Mouse (Mus musculus): Measurements from ENCODE around the gene Fat4.

Gene Fat4

DNA sequence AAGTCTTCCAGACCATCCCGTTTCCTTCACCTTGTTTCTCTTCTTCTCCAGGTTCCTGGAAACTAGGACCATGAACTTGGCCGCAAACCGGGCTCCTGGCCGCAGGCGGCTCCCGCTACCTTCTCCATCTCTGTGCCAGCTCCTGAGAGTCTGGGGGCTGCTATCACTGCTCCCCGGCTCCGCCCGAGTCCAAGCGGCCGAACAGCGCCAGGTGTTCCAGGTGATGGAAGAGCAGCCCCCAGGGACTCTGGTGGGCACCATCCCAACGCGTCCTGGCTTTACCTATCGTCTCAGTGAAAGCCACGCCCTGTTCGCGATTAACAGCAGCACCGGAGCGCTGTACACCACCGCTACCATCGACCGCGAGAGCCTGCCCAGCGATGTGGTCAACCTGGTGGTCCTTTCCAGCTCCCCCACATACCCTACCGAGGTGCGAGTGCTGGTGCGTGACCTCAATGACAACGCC is at the start of gene Fat4:
Fat4 (plus strand) TSS at position 51 of the 466 bp plus-strand sequence.
- DNase-seq (ENCODE audit: low read depth, low spot score), result no peak

DNA sequence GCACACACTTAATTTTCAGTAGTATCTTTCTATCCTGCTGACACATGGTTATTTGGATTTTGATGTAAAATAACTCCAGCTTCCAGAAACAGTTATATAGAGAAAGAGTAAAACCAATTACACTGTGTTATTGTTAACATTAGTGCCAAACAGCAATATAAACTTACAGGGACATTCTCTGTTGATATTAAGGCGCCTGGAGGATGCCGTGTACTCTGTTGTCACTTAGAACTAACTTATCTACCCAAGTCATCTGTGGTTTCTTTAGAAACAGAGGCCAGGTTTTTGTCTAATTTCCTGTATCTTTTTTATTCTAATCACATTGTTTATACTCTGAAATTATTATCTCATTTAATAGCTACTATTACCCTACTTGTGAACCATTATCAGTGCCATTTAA is 47.3 kb upstream of the Fat4 start:
- DNase-seq (ENCODE audit: low read depth, low spot score), result no peak

DNA sequence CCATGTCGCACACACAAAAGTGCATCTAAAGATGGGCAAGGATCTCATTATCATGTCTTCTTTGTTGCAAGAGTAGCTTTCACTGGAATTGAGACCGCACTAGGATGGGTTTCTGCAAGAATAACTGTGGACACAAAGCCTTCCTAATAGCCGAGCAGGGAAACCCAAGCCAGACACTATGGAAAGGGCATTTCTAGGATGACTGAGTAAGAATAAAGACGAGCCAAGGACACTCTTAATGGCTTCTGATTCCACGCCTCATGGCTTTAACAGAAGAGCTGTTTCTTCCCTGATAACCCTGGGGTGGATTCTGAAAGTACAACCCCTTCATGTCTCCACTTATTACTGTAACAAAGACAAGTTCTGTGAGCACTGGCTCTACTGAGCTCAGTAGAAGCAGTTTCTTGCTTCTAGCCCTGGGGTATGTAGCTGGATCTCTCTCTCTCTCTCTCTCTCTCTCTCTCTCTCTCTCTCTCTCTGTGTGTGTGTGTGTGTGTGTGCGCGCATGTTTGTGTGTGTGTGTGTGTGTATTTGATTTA is 43.7 kb upstream of the Fat4 start:
- DNase-seq (ENCODE audit: low read depth, low spot score), result no peak

DNA sequence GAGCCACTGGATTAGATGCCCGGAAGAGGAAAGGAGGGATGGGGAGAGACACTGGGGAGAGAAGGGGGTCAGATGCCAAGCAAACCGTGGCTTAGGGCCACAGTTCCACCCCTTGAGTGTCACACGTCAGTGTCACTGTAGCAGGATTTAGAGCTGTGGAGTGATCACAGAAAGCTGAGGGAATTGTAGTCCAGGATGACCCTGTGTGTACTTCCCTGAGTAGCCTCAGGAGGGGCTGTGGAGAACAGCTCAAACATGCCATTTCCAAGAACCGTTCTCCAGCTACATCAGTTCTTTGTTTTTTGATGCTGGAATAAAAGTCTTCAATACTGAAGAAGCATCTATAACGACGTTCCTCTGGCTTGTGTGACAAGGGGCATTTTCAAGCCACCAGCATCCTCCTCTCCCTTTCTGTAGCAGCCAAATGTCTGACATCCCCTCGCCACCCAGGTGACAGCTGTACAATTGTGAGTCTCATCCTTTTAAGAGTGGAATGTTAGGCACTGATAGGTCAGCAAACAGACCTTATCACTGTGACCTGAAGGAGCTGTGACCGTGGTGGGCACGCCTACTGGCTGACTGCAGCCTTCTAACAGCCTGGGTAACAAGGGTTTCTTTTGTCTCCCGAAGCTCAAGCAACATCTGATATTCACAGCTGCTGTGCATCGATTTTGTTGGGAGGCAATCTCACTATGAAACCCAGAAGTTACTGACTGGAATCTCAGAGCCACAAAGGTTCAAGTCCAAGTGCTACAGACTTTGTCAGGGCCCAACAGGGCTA is 39.9 kb upstream of the Fat4 start:
- no peak for DNase-seq (ENCODE audit: low read depth, low spot score)

DNA sequence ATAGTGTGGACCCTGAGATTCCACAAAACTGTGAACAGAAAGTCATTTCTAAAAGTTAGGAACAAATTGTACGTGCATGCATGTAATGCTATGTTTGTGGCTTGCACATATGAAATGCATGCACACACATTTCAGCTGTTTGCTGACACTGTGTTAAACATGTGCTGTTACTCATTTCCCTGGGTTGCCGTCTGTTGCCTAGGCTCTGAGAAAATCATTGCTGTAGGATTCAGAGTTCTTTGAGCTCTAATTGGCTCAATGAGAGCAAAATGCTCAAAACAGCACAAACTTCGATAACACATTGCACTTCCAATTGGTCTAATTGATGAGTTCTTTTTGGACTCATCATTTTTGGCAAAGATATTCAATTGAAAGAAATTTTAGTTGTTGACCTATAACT is 37.7 kb upstream of the Fat4 start:
- DNase-seq (ENCODE audit: low read depth, low spot score), result no peak

DNA sequence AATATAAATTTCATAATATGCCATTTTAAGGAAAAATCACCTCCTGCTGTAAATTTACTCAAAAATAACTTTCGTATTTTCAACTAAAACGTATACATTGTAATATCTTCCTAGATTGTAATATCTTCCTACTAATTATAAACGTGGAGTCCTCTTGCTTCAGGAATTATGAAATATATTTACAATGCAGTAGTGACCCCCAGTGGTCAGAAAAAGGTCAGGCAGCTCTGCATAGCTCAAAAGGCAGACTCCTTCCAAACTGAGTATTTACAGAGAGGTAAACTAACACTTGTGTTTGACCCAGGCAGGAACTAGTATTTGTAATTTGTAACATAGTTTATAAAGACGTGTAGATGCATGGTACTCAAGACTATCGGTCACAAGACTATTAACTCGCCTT is 37.2 kb upstream of the Fat4 start:
- DNase-seq (ENCODE audit: low read depth, low spot score), result no peak

DNA sequence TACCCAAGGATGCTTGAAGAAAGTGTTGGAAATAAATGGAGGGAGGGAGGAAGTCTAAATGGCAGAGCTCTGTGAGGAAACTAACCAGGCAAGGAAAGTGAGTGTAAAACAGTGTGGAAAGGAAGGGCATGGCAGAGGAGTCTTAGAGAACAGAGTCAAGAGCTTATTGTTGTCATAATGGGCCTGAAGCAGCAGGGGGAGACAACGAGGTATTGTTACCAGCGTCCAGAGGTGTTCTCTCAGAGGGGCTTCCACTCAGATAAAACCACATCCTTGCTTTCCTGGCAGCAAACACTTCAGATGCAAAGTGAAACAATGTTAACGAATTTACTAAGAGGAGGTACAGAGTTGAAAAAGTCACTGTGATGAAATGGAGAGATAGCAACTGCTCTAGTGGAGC is 33.1 kb upstream of the Fat4 start:
- no peak for DNase-seq (ENCODE audit: low read depth, low spot score)

DNA sequence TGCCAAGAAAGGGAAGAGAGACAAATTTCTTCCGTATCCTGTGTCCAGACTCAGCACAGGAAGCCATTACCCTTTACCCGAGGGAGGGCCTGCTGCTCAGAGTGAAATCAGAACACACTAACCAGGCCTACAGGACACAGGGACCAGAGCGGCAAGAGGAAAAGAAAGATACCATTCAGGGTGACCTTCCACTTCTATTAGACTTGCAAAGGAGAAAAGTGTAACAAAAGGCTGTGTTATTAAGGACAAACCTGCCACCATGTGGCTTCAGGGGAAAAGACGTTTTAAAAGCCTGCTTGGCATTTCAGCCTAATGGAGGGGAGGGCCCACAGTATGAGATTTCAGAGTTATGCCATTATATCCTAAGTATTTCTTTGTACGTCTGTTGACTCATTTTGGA is 26.1 kb upstream of the Fat4 start:
- DNase-seq (ENCODE audit: low read depth, low spot score), result no peak

DNA sequence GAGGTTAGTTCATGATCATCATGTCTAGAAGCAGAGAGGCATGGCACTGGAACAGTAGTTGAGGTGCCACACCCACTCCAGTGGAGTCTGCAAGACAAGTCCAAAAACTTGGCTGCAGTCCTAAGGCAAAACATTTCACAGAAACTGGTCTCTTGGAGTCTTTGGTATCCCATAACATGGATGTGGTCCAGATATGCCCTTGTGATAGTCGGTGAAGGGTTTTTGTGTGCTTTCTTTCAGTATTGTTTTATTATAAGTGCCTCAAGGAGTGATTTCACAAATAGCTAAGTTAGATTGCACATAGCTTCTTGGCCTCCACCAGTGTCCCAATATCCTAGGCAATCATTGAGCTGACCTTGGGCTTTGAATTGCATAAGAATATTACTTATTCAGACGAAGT is 15.4 kb upstream of the Fat4 start:
- no peak for DNase-seq (ENCODE audit: low read depth, low spot score)

DNA sequence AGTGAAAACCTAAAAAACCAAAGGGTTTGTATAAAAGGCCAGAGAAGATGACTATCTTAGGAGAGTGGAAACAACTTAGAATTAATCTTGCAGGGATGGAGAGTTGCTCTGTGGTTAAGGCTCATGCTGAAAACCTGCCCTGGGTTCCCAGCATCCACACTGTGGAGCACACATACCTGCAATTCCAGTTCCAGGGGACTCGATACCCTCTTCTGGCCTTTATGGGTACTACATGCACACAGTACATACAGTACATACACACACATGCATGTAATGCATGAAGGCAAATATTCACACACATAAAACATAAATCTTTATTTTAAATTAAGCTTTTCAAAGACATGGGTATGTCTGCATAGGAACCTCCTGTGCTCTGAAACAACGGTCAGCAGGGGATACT is 10.9 kb upstream of the Fat4 start:
- no peak for DNase-seq (ENCODE audit: low read depth, low spot score)

DNA sequence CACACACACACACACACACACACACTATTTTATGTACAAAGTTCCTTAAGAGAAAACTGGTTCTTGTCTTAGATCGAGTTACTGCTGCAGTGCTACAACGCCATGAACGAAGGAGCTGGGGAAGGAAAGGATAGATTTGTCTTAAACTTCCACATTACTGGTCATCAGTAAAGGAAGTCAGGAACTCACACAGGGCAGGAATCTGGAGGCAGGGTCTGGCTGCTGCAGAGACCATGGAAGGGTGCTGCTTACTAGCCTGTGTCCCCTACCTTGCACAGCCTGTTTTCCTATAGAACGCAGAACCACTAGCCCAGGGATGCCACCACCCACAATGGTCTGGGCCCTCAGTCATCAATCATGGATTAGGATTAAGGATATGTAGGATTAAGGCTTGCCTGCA is 10.0 kb upstream of the Fat4 start:
- no peak for DNase-seq (ENCODE audit: low read depth, low spot score)

DNA sequence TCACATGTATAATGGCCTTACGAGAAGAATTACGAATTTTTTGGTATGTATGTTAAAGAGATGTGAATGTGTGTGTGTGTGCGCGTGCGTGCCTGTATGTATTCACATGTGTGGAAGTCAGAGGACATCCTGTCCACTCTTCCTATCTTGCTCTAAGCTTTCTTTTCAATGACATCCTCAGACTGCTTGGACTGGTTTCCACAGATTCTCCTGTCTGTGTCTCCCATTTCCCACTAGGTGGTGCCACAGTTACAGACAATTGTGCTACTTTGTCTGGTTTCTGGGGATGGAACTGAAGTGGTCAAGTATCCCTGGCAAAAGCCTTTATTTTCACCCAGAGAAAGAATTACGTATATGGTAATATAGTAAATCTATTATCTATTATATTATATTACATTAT is 4.0 kb upstream of the Fat4 start:
- DNase-seq (ENCODE audit: low read depth, low spot score), result no peak

DNA sequence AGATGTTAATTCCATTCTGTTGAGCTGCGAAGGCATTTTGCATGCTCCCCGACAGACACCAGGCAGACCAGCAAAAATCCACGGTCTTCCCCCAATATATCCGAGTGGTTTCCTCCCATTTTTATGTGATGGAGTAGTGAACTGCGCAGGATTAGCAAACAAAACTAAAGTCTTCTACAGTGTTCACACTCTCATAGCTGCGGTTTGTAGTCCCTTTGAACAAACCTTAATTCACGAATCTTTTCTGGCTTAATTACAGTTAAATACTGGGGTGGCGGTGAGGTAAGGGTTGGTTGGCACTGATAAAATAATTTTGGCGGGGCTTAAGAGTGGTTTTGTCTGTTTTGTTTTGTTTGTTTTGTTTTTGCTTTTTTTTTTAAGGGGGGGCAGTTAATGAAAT is 3.1 kb upstream of the Fat4 start:
- no peak for DNase-seq (ENCODE audit: low read depth, low spot score)

DNA sequence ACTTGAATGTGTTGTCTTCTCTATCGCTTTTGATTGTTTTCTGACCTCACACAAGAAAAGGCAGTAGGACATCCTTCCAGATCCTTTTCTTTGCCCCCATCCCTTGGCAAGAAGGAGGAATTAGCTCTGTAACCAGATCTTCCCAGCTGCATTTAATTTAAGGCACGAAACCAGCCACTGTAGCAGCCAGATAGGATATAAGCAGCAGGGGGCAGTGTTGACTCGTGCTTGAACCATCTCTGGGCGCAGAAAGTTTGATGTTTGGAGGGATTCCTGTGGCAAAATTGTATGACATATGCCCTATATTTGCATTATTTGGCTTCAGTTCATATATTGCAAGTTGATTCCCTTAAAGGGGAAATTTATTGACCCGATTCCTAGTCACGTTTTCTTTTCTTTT is 2.5 kb upstream of the Fat4 start:
- DNase-seq (ENCODE audit: low read depth, low spot score), result no peak

DNA sequence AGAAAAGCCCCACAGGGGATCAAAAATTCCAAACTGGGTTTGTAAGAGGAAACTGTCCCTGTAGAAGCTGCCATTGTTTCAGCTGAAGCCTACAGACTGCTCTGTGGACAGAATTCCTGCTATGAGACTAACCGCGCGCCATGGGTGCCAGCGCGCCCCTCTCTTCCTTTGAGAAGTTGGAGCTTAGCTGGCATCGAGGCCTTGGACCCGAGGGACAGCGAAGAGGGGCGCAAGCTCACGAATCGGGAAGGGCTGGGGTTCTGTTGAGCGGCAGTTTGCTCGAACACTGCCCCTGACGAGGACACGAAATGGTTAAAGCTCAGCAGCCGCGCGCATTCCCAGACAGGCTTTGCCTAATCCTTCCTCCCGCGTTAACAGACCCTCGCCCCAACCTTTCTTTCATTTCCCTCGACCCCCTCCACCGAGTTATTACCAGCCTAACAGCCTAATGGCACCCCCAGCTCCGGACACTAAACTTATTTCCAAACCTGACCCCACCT is 1.8 kb upstream of the Fat4 start:
- DNase-seq (ENCODE audit: low read depth, low spot score), result no peak

DNA sequence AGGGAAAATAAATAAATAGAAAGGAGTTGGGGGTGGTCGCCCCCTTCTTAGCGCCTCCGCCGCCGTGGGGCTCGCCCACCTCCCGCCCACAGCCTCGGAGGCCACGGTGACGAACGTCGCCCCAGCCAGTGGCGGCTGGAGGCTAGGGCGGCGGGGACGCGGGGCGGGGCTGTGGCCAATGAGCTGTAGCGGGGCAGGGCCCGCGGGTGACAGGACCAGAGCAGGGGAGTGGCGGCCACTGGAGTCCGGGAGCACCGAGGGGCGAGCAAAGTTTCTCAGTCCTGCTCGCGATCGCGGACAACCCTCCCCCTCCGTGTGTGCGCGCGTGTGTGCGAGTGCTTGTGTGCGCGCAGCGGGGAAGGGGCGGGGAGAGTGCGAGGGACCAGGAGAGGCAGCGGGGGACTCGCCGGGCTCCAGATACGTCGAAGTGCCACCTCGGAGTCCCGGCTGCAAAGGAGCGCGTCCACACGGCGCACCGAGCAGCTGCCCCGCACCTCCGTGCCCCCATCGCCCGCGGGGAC is 1.2 kb upstream of the Fat4 start:
- no peak for DNase-seq (ENCODE audit: low read depth, low spot score)

DNA sequence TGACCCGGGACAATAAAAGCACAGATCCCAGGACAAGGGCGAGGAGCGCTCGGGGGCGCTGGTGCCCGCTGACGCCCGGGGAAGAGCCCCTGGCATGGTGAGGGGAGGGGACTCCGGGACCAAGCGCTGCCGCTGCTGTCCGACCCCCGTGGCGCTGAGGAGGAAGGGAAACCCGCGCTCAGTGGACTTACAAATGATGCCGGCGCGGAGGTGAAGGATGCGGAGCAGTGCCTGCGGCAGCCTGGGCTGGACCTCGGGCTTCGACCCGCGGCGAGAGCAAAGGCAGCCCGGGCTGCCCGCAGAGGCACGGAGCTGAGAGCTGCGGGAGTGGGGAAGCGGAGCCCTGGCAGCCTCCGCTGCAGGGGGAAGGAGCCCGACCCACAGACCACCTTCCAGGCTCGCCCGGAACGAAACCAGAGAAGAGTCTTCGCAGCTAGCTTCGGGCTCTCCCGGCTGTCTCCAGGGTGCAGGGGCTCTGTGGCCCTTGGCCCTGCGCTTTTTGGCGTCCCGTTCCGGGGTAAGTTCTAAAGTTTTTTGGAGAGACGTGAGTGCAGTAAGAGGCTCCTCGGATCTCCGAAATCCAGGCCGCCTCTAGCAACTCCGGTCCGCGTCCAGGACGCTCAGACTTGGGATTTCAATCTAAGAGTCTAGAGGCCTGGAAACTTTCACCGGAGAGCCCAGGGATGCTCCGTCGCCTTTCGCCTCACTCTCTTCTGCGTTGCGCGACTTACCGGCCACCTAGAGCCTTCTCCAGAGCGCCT is 499 bp upstream of the Fat4 start:
- DNase-seq (ENCODE audit: low read depth, low spot score), result no peak

DNA sequence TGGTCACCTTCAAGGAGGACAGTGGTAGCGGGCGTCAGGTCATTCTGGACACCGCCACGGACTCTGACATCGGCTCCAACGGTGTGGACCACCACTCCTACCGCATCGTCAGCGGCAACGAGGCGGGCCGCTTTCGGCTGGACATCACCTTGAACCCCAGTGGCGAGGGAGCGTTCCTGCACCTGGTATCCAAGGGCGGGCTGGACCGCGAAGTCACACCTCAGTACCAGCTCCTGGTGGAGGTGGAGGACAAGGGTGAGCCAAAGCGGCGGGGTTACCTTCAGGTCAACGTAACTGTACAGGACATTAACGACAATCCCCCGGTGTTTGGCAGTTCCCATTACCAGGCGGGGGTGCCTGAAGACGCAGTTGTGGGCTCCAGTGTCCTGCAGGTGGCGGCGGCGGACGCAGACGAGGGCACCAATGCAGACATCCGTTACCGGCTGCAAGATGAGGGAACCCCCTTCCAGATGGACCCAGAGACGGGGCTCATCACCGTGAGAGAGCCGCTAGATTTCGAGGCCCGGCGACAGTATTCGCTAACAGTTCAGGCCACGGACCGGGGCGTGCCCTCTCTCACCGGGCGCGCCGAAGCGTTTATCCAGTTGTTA is 746 bp downstream of the Fat4 start:
- no peak for DNase-seq (ENCODE audit: low read depth, low spot score)

DNA sequence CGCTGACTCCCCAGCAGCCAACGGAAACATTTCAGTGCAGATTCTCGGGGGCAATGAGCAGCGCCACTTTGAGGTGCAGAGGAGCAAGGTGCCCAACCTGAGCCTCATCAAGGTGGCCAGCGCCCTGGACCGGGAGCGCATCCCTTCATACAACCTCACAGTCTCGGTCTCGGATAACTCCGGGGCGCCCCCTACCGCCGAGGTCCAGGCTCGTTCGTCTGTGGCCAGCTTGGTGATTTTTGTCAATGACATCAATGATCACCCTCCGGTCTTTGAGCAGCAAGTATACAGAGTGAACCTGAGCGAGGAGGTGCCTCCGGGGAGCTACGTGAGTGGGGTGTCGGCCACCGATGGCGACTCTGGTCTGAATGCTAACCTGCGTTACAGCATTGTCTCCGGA is 1.4 kb downstream of the Fat4 start:
- DNase-seq (ENCODE audit: low read depth, low spot score), result no peak

DNA sequence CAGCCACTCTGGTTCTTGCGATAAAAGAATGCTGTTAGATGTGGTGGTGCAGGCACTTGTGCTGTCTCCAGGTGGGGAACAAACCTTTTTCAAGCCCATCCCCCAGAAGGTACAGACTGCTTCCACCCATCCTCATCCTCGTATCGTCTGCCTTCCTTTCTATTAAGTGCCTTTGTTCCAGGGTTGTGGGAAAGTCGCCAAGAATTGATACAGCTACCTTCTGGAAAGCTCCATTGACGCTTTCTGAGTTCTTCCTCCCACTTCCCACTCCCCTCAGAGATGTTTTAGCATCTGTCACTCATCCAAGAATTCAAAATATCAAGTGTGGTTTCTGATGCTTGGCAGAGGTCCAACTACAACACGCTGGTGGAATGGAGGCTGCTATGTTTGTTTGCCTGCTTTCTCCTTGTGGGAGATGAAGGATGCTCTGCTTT is 6.1 kb downstream of the Fat4 start:
- DNase-seq (ENCODE audit: low read depth, low spot score), result no peak

DNA sequence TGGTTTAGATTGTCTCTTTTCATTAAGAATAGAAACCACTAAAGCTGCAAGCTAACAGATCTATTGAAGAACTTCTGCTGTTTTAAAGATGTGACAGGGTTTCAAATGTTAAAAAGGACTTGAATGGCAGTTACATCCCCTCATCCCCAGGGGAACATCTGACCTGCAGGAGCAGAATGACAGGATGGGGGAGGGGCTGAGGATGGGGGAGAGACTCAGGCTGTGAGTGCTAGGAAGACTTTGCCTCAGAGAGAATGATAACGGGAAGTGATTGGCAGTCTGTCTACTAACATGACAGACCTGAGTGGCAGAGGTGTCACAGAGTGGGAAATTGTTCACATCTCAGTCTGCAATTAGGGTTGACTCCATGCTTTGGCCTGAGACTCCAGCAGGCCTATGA is 14.1 kb downstream of the Fat4 start:
- DNase-seq (ENCODE audit: low read depth, low spot score), result no peak

DNA sequence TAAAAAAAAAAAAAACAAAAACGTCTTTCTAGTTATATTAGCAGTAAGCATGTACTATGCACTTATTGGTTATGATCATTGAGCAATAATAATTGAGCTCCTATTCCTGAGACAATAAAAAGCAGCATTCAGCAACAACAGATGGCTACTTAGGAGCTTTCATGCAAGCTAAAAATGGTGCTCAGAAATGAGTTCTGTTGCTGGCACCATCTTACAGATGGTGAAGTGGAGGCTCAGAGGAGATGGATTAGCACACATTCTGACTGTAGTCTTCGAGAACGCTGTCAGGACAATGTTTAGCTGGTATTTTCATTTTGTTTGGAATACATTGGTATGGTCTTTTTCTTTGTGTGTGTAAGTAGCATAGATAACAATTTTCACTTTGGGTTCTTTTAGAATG is 20.1 kb downstream of the Fat4 start:
- DNase-seq (ENCODE audit: low read depth, low spot score), result no peak
